Mouse (Mus musculus) embryo, embryonic 11 days (tissue): ENCODE measurements around the gene Wnt1.

Experiments
- DNase-seq: peaks from one replicate; pipeline ENCODE4 v3.0.0-alpha.2; 2015

The Wnt1 gene

GRCm38 (mm10) chr15:98778191-98778770, 11.4 kb upstream of the Wnt1 start:
- no peak for DNase-seq

GRCm38 (mm10) chr15:98778806-98779205, 10.9 kb upstream of the Wnt1 start:
- no peak for DNase-seq

- no peak for DNase-seq
These were observed 9.6 kb upstream of the Wnt1 start for GRCm38 (mm10) chr15:98780075-98780474.

- peak; percentile 50 for DNase-seq
These were observed 9.1 kb upstream of the Wnt1 start for GRCm38 (mm10) chr15:98780573-98780972.

- no peak for DNase-seq
These were observed 8.5 kb upstream of the Wnt1 start for GRCm38 (mm10) chr15:98781166-98781565.

GRCm38 (mm10) chr15:98785744-98786143, 3.9 kb upstream of the Wnt1 start:
- peak; percentile 59 for DNase-seq

- peak; percentile 55 for DNase-seq
These were observed 1.7 kb upstream of the Wnt1 start for GRCm38 (mm10) chr15:98787930-98788329.

GRCm38 (mm10) chr15:98788972-98789660, 541 bp upstream of the Wnt1 start:
- DNase-seq, result no peak

- no peak for DNase-seq
These were observed 1.1 kb downstream of the Wnt1 start for GRCm38 (mm10) chr15:98790761-98791160.

GRCm38 (mm10) chr15:98791221-98791620, 1.6 kb downstream of the Wnt1 start:
- no peak for DNase-seq

GRCm38 (mm10) chr15:98791771-98792170, 2.1 kb downstream of the Wnt1 start:
- no peak for DNase-seq

GRCm38 (mm10) chr15:98792233-98793020, 2.8 kb downstream of the Wnt1 start:
- no peak for DNase-seq

- no peak for DNase-seq
These were observed 3.6 kb downstream of the Wnt1 start for GRCm38 (mm10) chr15:98793141-98793698.

GRCm38 (mm10) chr15:98796803-98797595, 7.3 kb downstream of the Wnt1 start:
- DNase-seq, result peak; percentile 50

GRCm38 (mm10) chr15:98797835-98798492, 8.3 kb downstream of the Wnt1 start:
- peak; percentile 90 for DNase-seq

- DNase-seq, result no peak
These were observed 9.2 kb downstream of the Wnt1 start for GRCm38 (mm10) chr15:98798903-98799302.

GRCm38 (mm10) chr15:98799396-98799795, 9.7 kb downstream of the Wnt1 start:
- DNase-seq, result peak; percentile 87

- DNase-seq, result no peak
These were observed 13.3 kb downstream of the Wnt1 start for GRCm38 (mm10) chr15:98802926-98803325.

GRCm38 (mm10) chr15:98804054-98804453, 14.4 kb downstream of the Wnt1 start:
- peak; percentile 89 for DNase-seq

GRCm38 (mm10) chr15:98805324-98806040, 15.8 kb downstream of the Wnt1 start:
- DNase-seq, result peak; percentile 90

- DNase-seq, result no peak
These were observed 16.6 kb downstream of the Wnt1 start for GRCm38 (mm10) chr15:98806071-98806808.
